Mouse (Mus musculus) heart, embryonic 13.5 days (tissue): Measurements from ENCODE around the gene Elof1. TPM values are rescaled to one million over a fixed set of nuclear protein-coding genes. Genes with fewer than 3 reads are reported as not detected.

Experiments
- ATAC-seq: fragments of 200-750 bp; cut with Nextera tagmentation; 2 replicates; pipeline ENCODE4 v1.8.0; 2017; ENCODE audit warnings: moderate TSS enrichment; ENCODE audit not compliant: insufficient number of reproducible peaks, low FRiP score, low TSS enrichment; ENCODE audit errors: extremely low read depth
- H3K27ac ChIP-seq: fragments of 300-500 bp; sonication (generic); replicated peaks from 2 replicates; pipeline ENCODE4 v1.5.1; 2015; ENCODE audit warnings: moderate library complexity, mild to moderate bottlenecking, inconsistent platforms
- H3K27me3 ChIP-seq: fragments of 300-500 bp; sonication (generic); replicated peaks from 2 replicates; pipeline ENCODE4 v1.6.1; 2015; ENCODE audit warnings: mild to moderate bottlenecking, inconsistent platforms
- H3K36me3 ChIP-seq: fragments of 300-500 bp; sonication (generic); 2 replicates; pipeline ENCODE4 v1.6.1; 2015; ENCODE audit warnings: mild to moderate bottlenecking, inconsistent platforms
- H3K4me1 ChIP-seq: fragments of 300-500 bp; sonication (generic); 2 replicates; pipeline ENCODE4 v1.6.1; 2015; ENCODE audit warnings: inconsistent platforms
- H3K4me2 ChIP-seq: fragments of 300-500 bp; sonication (generic); 2 replicates; pipeline ENCODE4 v1.6.1; 2015; ENCODE audit warnings: inconsistent platforms, mild to moderate bottlenecking, moderate library complexity
- H3K4me3 ChIP-seq: fragments of 300-500 bp; sonication (generic); 2 replicates; pipeline ENCODE4 v1.5.1; 2015; ENCODE audit warnings: moderate library complexity, mild to moderate bottlenecking, inconsistent platforms
- H3K9ac ChIP-seq: fragments of 300-500 bp; sonication (generic); 2 replicates; pipeline ENCODE4 v1.6.1; 2015; ENCODE audit warnings: inconsistent platforms, mild to moderate bottlenecking, moderate library complexity
- H3K9me3 ChIP-seq: fragments of 300-500 bp; sonication (generic); 2 replicates; pipeline ENCODE4 v1.6.1; 2016; ENCODE audit warnings: inconsistent platforms
- WGBS: fragments of 180-500 bp; shearing (Covaris S2); methylation state at CpG from one replicate; pipeline ENCODE4 v1.1.7; 2015; ENCODE audit warnings: mixed read lengths; 5-methylcytosine and 5-hydroxymethylcytosine counted together
- polyA plus RNA-seq: library from polyadenylated mRNA; unstranded; fragments of >200 nt; fragmentation: Nextera tagmentation; extraction: Ambion mirVana; gene quantifications from 2 replicates; pipeline ENCODE4 v1.2.1, GENCODE M21; 2015

The Elof1 gene
- polyA plus RNA-seq, 1 experiment from 2014 or later = 106 TPM

- Histone ChIP-seq H3K27ac (peak overlapping the region; percentile 21), H3K4me2 (peak overlapping the region; percentile 80), H3K9me3 (no peaks in the 10 kb centered on the region), H3K27me3 (peaks cover 9% of the 10 kb centered on the region; the same call in 1 of the 2 replicates), H3K4me3 (peak overlapping the region; percentile 47), H3K4me1 (peaks cover 21% of the 10 kb centered on the region), H3K9ac (peak overlapping the region; percentile 57; the same call in 1 of the 2 replicates), H3K36me3 (no peaks in the 10 kb centered on the region)
- 76% methylated on average over 9 of the region's 9 CpGs for WGBS
- no peak for ATAC-seq
These were observed 18.1 kb upstream of the Elof1 start for GRCm38 (mm10) chr9:22134988-22135643.

GRCm38 (mm10) chr9:22134246-22134890, 17.4 kb upstream of the Elof1 start:
- Histone ChIP-seq H3K4me2 (peak overlapping the region; percentile 80), H3K9ac (peak overlapping the region; percentile 57; the same call in 1 of the 2 replicates), H3K36me3 (no peaks in the 10 kb centered on the region), H3K27me3 (peaks cover 9% of the 10 kb centered on the region; the same call in 1 of the 2 replicates), H3K27ac (peak overlapping the region; percentile 21; the same call in 1 of the 2 replicates), H3K9me3 (no peaks in the 10 kb centered on the region), H3K4me1 (peaks cover 21% of the 10 kb centered on the region), H3K4me3 (peak overlapping the region; percentile 47; the same call in 1 of the 2 replicates)
- no peak for ATAC-seq
- WGBS = 74% methylated on average over 7 of the region's 7 CpGs

- peak overlapping the region; percentile 80 for H3K4me2 ChIP-seq
- H3K9ac ChIP-seq = peak overlapping the region; percentile 73
- no peaks in the 10 kb centered on the region for H3K9me3 ChIP-seq
- peaks cover 19% of the 10 kb centered on the region for H3K4me1 ChIP-seq
- H3K4me3 ChIP-seq = peak overlapping the region; percentile 47
- no peaks in the 10 kb centered on the region for H3K36me3 ChIP-seq
- peaks cover 5% of the 10 kb centered on the region; the same call in 1 of the 2 replicates for H3K27me3 ChIP-seq
- no peak overlapping the region for H3K27ac ChIP-seq
- 43% methylated on average over 11 of the region's 11 CpGs for WGBS
- ATAC-seq = no peak
These were observed 15.2 kb upstream of the Elof1 start for GRCm38 (mm10) chr9:22132220-22132619.

GRCm38 (mm10) chr9:22131226-22131981, 14.4 kb upstream of the Elof1 start:
- Histone ChIP-seq H3K4me2 (peak overlapping the region; percentile 80), H3K9ac (peak overlapping the region; percentile 73), H3K4me1 (peaks cover 12% of the 10 kb centered on the region), H3K27me3 (no peaks in the 10 kb centered on the region; the same call in 1 of the 2 replicates), H3K4me3 (peak overlapping the region; percentile 47), H3K9me3 (no peaks in the 10 kb centered on the region), H3K27ac (no peak overlapping the region), H3K36me3 (no peaks in the 10 kb centered on the region)
- WGBS = under 1% methylated on average over 35 of the region's 35 CpGs
- peak; percentile 52 for ATAC-seq

- H3K4me3 ChIP-seq = no peak overlapping the region
- H3K36me3 ChIP-seq = no peaks in the 10 kb centered on the region
- ATAC-seq = no peak
- no peak overlapping the region for H3K27ac ChIP-seq
- H3K9ac ChIP-seq = no peak overlapping the region
- H3K27me3 ChIP-seq = no peaks in the 10 kb centered on the region; the same call in 1 of the 2 replicates
- H3K9me3 ChIP-seq = no peaks in the 10 kb centered on the region
- no peaks in the 10 kb centered on the region for H3K4me1 ChIP-seq
- 81% methylated on average over 15 of the region's 15 CpGs for WGBS
- H3K4me2 ChIP-seq = no peak overlapping the region
These were observed 8.5 kb upstream of the Elof1 start for GRCm38 (mm10) chr9:22125246-22126027.

- peaks cover 3% of the 10 kb centered on the region; the same call in 1 of the 2 replicates for H3K27me3 ChIP-seq
- no peaks in the 10 kb centered on the region for H3K4me1 ChIP-seq
- no peak overlapping the region for H3K27ac ChIP-seq
- no peaks in the 10 kb centered on the region for H3K9me3 ChIP-seq
- H3K36me3 ChIP-seq = no peaks in the 10 kb centered on the region
- no peak overlapping the region for H3K4me2 ChIP-seq
- no peak overlapping the region for H3K4me3 ChIP-seq
- no peak for ATAC-seq
- no peak overlapping the region for H3K9ac ChIP-seq
- WGBS = 78% methylated on average over 3 of the region's 3 CpGs
These were observed 7.2 kb upstream of the Elof1 start for GRCm38 (mm10) chr9:22124169-22124568.

- ATAC-seq = no peak
- Histone ChIP-seq H3K4me1 (no peaks in the 10 kb centered on the region), H3K9ac (no peak overlapping the region), H3K9me3 (no peaks in the 10 kb centered on the region), H3K27me3 (peaks cover 4% of the 10 kb centered on the region; the same call in 1 of the 2 replicates), H3K36me3 (no peaks in the 10 kb centered on the region), H3K4me3 (no peak overlapping the region), H3K27ac (no peak overlapping the region), H3K4me2 (no peak overlapping the region)
- WGBS = 78% methylated on average over 7 of the region's 7 CpGs
These were observed 6.2 kb upstream of the Elof1 start for GRCm38 (mm10) chr9:22123069-22123609.

GRCm38 (mm10) chr9:22122005-22122404, 5.0 kb upstream of the Elof1 start:
- peaks cover 4% of the 10 kb centered on the region; the same call in 1 of the 2 replicates for H3K27me3 ChIP-seq
- 58% methylated on average over 3 of the region's 3 CpGs for WGBS
- H3K36me3 ChIP-seq = no peaks in the 10 kb centered on the region
- no peak overlapping the region for H3K4me3 ChIP-seq
- H3K4me2 ChIP-seq = no peak overlapping the region
- H3K9ac ChIP-seq = no peak overlapping the region
- ATAC-seq = no peak
- no peak overlapping the region for H3K27ac ChIP-seq
- peaks cover 8% of the 10 kb centered on the region; the same call in 1 of the 2 replicates for H3K4me1 ChIP-seq
- no peaks in the 10 kb centered on the region for H3K9me3 ChIP-seq

GRCm38 (mm10) chr9:22121545-22121944, 4.6 kb upstream of the Elof1 start:
- Histone ChIP-seq H3K4me1 (peaks cover 8% of the 10 kb centered on the region; the same call in 1 of the 2 replicates), H3K4me3 (no peak overlapping the region), H3K27ac (no peak overlapping the region), H3K9me3 (no peaks in the 10 kb centered on the region), H3K9ac (no peak overlapping the region), H3K4me2 (no peak overlapping the region), H3K36me3 (no peaks in the 10 kb centered on the region), H3K27me3 (peaks cover 4% of the 10 kb centered on the region; the same call in 1 of the 2 replicates)
- ATAC-seq = no peak

GRCm38 (mm10) chr9:22119543-22119942, 2.6 kb upstream of the Elof1 start:
- ATAC-seq = no peak
- Histone ChIP-seq H3K36me3 (no peaks in the 10 kb centered on the region), H3K27ac (no peak overlapping the region), H3K4me2 (no peak overlapping the region), H3K4me3 (no peak overlapping the region), H3K4me1 (peaks cover 19% of the 10 kb centered on the region), H3K27me3 (peaks cover 4% of the 10 kb centered on the region; the same call in 1 of the 2 replicates), H3K9me3 (no peaks in the 10 kb centered on the region), H3K9ac (no peak overlapping the region)
- WGBS = 86% methylated on average over 4 of the region's 4 CpGs
